Mouse (Mus musculus) layer of hippocampus, postnatal 10 days (tissue): Measurements from ENCODE around the gene Cd300ld2. TPM values are rescaled to one million over a fixed set of nuclear protein-coding genes. Genes with fewer than 3 reads are reported as not detected.
"Not testable (repeated sequence)": the region's sequence is repeated elsewhere in the genome, so short reads cannot be mapped to it uniquely, and the experiment has no call there.

ENCODE experiments used
- DNase-seq, 2 experiments: peaks; one replicate each; pipeline ENCODE4 v3.0.0; 2021; ENCODE audit warnings: low spot score in 2 of 2
- long read RNA-seq: library from polyadenylated mRNA; stranded (forward); transcript quantifications from one replicate; pipeline ENCODE4 v2.0.0, GENCODE M21; 2023
- total RNA-seq, 2 experiments: library from RNA; stranded (reverse); gene quantifications; 2 replicates each; pipeline ENCODE4 v1.2.3; 2021

The Cd300ld2 gene
- total RNA-seq = not detected
- long read RNA-seq = 0 reads

DNA sequence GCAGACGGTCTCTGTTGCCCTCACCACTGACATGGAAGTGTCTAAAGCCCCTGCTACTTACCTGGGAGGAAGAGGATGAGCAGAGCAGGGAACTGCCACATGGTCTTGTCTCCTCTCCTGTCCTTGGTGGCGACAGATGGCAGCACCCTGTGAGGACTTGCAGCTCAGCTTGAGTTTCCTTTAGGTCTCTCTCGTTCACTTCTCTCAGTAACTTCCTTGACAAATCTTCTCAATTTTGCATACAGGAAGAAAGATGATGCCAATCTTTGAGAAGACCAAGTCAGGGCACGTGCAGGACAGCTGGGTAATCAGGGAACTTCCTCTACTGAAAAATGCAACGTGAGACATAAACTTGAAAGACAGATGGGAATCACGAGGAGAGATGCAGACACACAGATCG is at the start of gene Cd300ld2:
Gene Cd300ld2 (minus strand): TSS at position 101 of the 400 bp plus-strand sequence.
- not testable (repeated sequence) for DNase-seq

DNA sequence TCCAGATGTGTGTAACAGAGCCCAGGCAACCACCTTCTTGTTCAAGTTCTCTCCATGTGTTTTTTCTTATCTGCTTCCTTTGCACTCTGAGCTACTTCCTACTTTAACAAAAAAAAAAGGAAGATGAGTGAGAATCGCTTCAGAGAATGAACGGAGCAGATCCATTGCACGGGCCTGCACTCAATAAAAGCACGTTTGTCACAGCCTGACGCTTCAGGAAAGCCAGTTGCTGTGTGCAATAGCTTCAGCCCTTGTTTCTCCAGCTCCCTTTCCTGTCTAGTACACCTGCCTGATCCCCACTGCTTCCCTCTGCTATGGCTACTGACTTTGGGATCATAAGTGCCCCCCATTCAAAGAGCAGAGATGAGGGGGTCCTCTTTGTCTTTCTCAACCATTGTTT is 46.1 kb upstream of the Cd300ld2 start, which contains the start of gene Cd300e:
Gene Cd300e (minus strand): TSS at position 101 of the 400 bp plus-strand sequence.
- DNase-seq = no peak

DNA sequence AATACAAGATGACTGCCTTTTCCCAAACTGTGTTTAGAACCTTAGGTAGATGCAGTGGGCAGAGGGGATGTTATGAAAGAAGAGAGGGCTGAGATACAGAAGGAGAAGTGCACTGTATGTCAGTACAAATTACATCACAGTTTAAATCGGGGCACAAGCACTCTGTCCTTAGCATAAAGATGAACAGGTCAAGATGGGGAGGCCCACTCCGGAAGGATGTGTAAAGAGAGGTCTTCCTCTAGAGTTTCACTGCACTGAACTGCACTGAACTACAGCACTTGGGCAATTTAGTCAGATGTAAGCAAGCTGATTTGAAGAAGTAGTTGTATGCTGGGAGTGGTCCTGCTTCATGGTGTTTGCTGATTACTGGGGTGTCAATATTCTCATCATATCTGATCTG is 43.8 kb upstream of the Cd300ld2 start:
- no peak for DNase-seq

DNA sequence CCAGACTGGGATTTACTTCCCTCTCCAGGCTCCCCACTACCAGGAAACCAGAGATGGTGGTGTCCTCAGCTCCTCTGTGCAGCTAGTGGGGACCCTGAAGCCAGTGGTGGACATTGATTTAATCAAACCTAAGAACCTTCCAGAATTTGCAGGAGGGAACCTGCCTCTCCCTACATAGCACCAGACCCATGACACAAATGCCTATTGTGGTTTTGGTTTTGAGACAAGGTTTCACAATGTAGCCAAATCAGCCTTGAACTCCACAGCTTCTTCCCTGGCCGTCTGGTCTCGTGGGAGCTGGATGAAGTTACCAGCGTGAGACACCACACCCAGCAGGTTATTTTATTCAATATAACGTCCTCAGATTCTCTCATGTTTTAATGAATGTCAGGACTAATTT is 42.7 kb upstream of the Cd300ld2 start:
- no peak for DNase-seq

DNA sequence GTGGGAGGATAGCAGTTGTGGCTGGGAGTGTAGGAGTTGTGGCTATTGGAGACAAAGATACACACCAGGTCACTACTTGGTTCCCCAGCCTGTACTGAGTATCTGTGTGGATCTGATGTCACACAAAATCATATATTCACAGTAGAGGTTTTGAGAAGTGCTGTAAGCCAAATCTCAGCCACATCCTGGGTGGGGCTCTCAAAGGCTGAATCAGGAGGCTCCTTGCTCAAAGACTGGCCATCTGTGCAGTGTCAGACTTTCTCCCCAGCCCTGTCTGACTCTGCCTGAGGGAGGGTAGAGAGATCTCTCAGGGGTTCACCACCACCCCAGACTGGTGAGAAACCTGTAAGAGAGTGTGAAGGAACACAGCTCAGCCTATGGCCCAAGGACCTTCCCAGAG is 38.5 kb upstream of the Cd300ld2 start:
- DNase-seq = no peak

DNA sequence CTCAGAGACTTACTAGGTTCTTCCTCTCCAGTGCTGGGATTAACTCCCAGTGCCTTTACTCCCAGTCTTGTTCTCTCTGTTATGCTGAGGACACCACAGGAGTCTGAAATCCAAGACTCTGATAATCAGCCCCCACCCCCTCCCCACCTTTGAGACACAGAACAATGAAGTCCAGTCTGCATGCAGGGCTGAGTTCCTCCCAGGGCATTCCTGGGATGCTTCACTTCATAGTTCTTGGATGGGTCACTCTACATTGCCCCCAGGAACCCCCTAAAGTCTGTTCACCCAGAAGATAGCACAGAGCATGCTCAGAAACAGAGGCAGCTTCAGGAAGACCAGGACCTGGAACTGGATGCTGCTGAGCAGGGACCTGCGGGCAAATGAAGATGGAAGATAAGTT is 37.0 kb upstream of the Cd300ld2 start:
- DNase-seq = no peak

DNA sequence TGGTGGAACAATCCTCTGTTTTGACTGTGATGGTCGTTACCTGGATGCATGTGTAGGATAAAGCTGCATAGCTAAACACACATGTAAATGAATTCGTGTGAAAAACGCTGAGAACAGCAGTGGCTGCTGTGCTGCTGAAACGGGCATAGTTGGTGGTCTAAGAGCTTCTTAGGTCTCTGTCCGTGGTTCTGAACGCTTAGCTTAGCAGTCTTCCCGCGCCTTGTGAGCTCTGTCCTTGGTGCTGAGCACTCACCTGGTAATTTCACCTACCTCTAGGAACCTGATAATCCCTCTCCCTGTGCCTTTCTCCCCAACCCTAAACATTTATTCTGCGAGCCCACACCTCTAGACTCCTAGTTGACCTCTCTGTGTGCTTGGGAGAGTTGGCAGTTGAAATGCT is 36.2 kb upstream of the Cd300ld2 start:
- DNase-seq = no peak

DNA sequence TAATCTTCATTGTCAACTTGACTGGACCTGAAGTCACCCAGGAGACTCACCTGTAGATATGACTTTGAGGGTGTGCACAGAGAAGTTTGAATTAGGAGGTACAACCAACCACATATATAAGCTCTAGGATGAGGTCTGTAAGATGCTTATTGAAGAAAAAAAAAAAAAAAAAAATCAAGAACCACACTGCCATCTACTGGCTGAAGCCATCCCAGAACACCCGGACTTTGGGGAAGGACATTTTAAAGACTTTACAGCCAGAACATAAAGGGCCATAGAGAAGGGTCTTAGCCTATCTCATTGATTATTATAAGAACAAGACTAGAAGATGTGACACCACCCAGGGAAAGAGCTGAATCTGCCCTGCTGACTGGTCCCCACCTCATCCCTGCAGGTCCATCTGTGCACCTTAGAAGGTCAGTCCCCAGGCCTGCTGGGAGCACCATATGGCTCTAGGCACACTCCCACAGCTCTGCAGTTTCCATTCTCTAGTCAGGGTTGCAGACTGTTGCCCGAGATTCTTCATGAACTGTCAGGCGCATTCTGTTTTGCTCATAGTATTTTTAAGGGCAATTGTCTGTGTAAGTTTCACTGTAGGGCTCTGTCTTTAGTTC is 33.4 kb upstream of the Cd300ld2 start:
- DNase-seq = peak in 1 of 2 experiments; percentile 19

DNA sequence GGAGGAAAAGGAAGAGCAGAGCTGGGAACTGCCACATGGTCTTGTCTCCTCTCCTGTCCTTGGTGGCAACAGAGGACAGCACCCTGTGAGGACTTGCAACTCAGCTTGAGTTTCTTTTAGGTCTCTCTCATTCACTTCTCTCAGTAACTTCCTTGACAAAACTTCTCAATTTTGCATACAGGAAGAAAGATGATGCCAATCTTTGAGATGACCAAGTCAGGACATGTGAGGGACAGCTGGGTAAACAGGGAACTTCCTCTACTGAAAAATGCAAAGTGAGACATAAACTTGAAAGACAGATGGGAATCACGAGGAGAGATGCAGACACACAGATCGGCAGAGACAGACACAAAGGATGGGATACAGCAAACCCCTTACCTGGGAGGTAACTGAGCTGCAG is 32.3 kb upstream of the Cd300ld2 start, which contains the start of gene Cd300ld3:
Gene Cd300ld3 (minus strand): TSS at position 151 of the 400 bp plus-strand sequence.
- DNase-seq = no peak

DNA sequence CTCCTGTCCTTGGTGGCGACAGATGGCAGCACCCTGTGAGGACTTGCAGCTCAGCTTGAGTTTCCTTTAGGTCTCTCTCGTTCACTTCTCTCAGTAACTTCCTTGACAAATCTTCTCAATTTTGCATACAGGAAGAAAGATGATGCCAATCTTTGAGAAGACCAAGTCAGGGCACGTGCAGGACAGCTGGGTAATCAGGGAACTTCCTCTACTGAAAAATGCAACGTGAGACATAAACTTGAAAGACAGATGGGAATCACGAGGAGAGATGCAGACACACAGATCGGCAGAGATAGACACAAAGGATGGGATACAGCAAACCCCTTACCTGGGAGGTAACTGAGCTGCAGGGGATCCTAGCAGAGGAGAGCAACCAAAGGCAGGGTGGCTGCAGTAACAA is 21.7 kb upstream of the Cd300ld2 start, which contains the start of gene Cd300ld5:
Gene Cd300ld5 (minus strand): TSS at position 101 of the 400 bp plus-strand sequence.
- DNase-seq = not testable (repeated sequence)

DNA sequence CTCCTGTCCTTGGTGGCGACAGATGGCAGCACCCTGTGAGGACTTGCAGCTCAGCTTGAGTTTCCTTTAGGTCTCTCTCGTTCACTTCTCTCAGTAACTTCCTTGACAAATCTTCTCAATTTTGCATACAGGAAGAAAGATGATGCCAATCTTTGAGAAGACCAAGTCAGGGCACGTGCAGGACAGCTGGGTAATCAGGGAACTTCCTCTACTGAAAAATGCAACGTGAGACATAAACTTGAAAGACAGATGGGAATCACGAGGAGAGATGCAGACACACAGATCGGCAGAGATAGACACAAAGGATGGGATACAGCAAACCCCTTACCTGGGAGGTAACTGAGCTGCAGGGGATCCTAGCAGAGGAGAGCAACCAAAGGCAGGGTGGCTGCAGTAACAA is 10.9 kb upstream of the Cd300ld2 start, which contains the start of gene Cd300ld4:
Gene Cd300ld4 (minus strand): TSS at position 101 of the 400 bp plus-strand sequence.
- not testable (repeated sequence) for DNase-seq

DNA sequence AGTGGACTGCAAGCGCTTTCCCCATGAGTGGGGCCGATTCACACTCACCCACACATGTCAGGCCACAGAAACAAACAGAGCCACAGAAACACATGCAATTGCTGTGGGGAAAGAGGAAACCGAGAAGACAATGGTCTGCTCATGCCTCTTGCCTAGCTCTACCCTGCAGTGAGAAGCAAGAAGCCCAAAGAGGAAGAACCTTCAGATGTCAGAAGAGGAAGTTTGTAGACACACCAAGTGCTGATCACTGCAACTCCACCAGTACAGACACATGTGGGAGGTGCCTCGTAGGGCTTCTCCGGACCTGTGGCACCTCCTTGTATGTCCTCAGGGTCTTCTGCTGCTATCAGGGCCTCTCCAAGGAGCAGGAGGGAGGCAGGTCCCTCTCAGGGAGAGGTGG is 11.9 kb downstream of the Cd300ld2 start:
- no peak for DNase-seq

DNA sequence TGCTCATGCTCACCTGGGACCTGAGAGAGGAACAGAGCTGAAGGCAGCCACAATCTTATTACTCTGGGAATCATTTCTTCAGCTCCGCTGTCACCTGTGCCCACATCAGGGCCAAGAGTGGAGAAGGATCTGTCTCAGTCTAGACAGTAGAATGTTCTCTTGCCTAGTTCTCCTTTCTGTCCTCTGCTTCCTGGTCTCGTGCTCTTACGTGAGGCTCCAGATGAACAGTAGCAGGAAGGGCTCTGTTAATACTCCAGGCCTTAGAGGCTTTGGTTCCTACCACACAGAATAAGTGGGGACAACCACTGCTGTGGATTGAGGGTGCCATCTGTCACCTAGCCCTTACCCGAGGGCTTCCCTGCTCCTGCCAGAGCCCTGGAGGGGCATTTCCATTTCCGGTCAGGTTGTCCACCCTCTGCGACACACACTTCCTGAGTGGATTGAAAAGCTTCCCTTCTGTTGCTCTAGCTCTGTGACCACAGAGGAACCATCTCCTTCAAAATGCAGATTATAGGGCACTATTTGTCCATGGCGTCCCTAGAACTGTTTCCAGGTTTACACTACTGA is 14.4 kb downstream of the Cd300ld2 start, which contains the start of gene Cd300c2:
Gene Cd300c2 (minus strand): TSS at position 407 of the 567 bp plus-strand sequence.
- no peak for DNase-seq

DNA sequence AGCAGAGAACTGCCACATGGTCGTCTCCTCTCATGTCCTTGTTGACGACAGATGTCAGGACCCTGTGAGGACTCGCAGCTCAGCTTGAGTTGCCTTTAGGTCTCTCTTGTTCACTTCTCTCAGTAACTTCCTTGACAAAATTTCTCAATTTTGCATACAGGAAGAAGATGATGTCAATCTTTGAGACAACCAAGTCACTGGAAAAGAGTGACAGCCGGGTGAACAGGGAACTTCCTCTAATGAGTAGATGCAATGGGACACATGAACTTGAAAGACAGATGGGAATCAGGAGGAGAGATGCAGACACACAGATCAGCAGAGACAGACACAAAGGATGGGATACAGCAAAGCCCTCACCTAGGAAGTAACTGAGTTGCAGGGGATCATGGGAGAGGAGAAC is 26.2 kb downstream of the Cd300ld2 start, which contains the start of gene Cd300ld:
Gene Cd300ld (minus strand): TSS at position 130 of the 400 bp plus-strand sequence.
- no peak for DNase-seq

DNA sequence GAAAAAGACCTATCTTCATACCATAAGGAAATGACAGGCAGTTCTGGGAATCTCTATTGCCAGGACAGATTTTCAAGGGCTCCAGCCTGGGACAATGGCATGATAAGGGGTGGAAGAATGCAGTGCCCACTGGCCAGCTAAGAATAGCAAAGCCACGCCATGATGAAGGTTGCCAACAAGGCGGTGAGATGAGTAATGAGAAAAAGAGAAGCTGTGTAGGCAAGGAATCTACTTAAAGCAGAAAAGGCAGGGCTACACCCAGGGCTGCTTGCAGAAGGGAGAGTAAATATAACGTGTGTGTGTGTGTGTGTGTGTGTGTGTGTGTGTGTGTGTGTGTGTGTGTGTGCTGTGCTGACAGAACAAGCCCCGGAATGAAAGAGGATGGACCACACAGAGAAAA is 34.1 kb downstream of the Cd300ld2 start:
- DNase-seq = no peak

DNA sequence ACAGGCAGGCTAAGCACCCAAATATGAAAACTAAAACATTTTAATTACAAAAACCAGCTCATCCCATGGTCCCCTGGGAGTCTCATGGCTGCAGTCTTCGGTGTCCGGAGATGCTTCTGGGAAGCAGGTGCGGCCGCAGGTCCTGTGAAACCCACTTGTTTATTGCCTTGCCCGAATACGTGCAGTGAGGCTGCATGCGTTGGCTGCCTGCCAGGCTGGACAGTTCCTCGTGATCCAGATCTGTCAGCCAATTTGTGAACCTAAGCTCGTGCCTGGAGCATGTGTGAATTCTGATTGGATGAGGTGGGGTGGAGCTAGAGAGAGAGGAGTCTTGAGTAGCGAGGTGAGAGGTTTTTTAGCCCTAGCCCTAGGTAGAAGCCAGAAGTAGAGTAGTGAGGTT is 43.3 kb downstream of the Cd300ld2 start:
- no peak for DNase-seq

DNA sequence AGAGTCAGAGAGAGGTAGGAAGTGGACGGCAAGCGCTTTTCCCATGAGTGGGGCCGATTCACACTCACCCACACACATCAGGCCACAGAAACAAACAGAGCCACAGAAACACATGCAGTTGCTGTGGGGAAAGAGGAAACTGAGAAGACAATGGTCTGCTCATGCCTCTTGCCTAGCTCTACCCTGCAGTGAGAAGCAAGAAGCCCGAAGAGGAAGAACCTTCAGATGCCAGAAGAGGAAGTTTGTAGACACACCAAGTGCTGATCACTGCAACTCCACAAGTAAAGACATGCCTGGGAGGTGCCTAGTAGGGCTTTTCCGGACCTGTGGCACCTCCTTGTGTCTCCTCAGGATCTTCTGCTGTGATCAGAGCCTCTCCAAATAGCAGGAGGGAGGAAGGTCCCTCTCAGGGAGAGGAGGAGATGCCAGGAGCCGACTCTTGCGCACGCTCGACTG is 47.2 kb downstream of the Cd300ld2 start, which contains the start of gene Cd300c:
Gene Cd300c (minus strand): TSS at position 406 of the 456 bp plus-strand sequence.
- DNase-seq = no peak

DNA sequence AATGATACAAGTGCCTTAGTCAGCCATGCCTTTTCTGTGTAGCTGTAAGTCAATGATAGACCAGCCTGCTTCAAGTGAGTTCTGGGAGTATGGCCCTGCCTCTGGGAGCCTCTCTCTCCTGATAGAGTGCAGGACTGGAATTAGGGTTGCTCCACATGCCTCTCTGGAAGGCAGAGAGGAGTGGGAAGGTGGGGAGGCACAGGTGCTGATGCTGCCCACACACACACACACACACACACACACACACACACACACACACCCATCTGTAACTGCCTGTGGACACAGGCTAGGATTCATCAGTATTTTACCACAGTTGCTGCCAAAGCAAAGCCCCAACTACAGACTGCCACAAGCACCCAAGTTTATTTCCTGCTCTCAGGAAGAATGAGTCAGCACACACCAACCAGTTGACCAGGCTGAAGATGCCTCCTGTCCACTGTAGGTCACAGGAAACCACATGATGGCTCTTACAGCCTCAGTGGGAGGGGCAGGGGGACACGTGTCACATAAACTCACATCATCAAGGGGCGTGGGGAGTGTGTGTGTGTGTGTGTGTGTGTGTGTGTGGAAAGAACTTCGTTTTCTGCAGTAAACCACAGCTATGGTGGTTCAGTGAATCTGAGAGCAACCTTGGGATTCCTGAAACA is 50.7 kb downstream of the Cd300ld2 start:
- DNase-seq = no peak

DNA sequence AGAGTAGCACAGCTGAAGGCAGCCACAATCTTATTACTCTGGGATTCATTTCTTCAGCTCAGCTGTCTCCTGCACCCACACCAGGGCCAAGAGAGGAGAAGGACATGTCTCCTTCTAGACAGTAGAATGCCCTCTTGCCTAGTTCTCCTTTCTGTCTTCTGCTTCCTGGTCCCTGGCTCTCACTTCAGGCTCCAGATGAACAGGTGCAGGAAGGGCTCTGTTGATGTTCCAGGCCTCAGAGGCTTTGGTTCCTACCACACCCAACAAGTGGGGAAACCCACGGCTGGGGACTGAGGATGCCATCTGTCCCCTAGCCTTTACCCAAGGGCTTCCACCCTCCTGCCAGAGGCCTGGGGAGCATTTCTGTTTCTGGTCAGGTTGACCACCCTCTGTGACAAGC is 55.6 kb downstream of the Cd300ld2 start:
- no peak for DNase-seq
